Mouse (Mus musculus) liver, adult 2 months (tissue): ENCODE results near the gene Klf14. TPM values are rescaled to one million over a fixed set of nuclear protein-coding genes. Genes with fewer than 3 reads are reported as not detected.

Experiments used
- DNase-seq: peaks from one replicate; pipeline ENCODE4 v3.0.0-alpha.2; 2011; ENCODE audit warnings: low read depth, low spot score; ENCODE audit errors: extremely low read depth
- H3K27ac ChIP-seq: fragments of 200-500 bp; replicated peaks from 2 replicates; pipeline ENCODE4 v1.5.1; 2012; ENCODE audit warnings: low read depth, mild to moderate bottlenecking, control low read depth, inconsistent platforms, low read length; ENCODE audit not compliant: insufficient read depth
- H3K27me3 ChIP-seq: fragments of 200-500 bp; 2 replicates; pipeline ENCODE4 v1.6.1; 2012; ENCODE audit warnings: mild to moderate bottlenecking, moderate library complexity, low read length, inconsistent platforms; ENCODE audit not compliant: control insufficient read depth, insufficient read depth
- H3K36me3 ChIP-seq: fragments of 200-500 bp; 2 replicates; pipeline ENCODE4 v1.6.1; 2012; ENCODE audit warnings: low read length, inconsistent platforms; ENCODE audit not compliant: control insufficient read depth, insufficient read depth
- H3K4me1 ChIP-seq: fragments of 200-500 bp; 2 replicates; pipeline ENCODE4 v1.6.1; 2011; ENCODE audit warnings: low read length; ENCODE audit not compliant: control insufficient read depth, insufficient read depth
- H3K4me3 ChIP-seq: fragments of 200-500 bp; 2 replicates; pipeline ENCODE4 v1.5.1; 2011; ENCODE audit warnings: low read depth, mild to moderate bottlenecking, control low read depth, low read length, moderate library complexity; ENCODE audit not compliant: insufficient read depth
- H3K79me2 ChIP-seq: fragments of 200-500 bp; 2 replicates; pipeline ENCODE4 v1.6.1; 2012; ENCODE audit warnings: inconsistent platforms, mild to moderate bottlenecking, low read length, moderate library complexity; ENCODE audit not compliant: control insufficient read depth, insufficient read depth
- H3K9ac ChIP-seq: fragments of 200-500 bp; 2 replicates; pipeline ENCODE4 v1.6.1; 2012; ENCODE audit warnings: low read depth, mild to moderate bottlenecking, control low read depth, inconsistent platforms, low read length
- CTCF ChIP-seq: fragments of 200-500 bp; IDR thresholded peaks from 2 replicates; pipeline ENCODE4 v1.5.1; 2011; ENCODE audit warnings: low read depth, low read length, control low read depth
- POLR2A ChIP-seq: fragments of 200-500 bp; IDR thresholded peaks from 2 replicates; pipeline ENCODE4 v1.6.1; 2011; ENCODE audit warnings: low read length, control low read depth; ENCODE audit not compliant: insufficient read depth; ENCODE audit errors: extremely low read depth
- WGBS: fragments of 180-500 bp; shearing (Covaris S2); methylation state at CpG from one replicate; pipeline ENCODE4 v1.1.7; 2018; 5-methylcytosine and 5-hydroxymethylcytosine counted together
- polyA plus RNA-seq: library from polyadenylated mRNA; depleted of rRNA; stranded (reverse); fragments of >200 nt; gene quantifications from 2 replicates; pipeline ENCODE4 v1.2.3, GENCODE M21; 2012
- total RNA-seq: library from RNA; depleted of rRNA; stranded (reverse); fragments of >200 nt; gene quantifications from 2 replicates; pipeline ENCODE4 v1.2.3, GENCODE M21; 2014

The Klf14 gene
- total and polyA plus RNA-seq, 2 experiments: not detected

DNA sequence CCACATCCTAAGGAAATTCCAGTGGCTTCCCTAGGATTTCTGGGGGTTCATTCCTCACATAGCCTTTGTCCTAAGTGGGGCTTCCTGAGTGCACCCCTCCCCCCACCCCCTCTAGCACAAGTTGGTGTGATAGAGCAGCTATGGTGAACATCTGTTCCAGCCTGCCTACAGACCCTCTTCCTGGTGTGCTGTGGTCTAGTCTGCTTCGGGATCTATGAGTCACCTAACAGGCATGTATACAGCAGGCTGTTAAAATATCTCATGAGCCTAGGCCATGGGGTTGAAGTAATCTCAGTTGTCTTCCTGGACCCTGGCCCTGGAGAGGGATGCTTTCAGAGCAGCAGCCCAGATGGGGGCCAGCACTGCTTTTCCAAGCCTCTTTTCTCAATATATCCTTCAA is 19.7 kb upstream of the Klf14 start:
- TF ChIP-seq POLR2A (no peak), CTCF (no peak)
- no peaks in the 10 kb centered on the region for H3K36me3 ChIP-seq
- H3K9ac ChIP-seq: no peak overlapping the region
- no peak overlapping the region for H3K4me3 ChIP-seq
- H3K27ac ChIP-seq: no peak overlapping the region
- no peaks in the 10 kb centered on the region; the same call in 1 of the 2 replicates for H3K27me3 ChIP-seq
- no peak for DNase-seq
- WGBS: 56% methylated on average over 1 of the region's 1 CpGs
- no peaks in the 10 kb centered on the region for H3K79me2 ChIP-seq
- no peaks in the 10 kb centered on the region for H3K4me1 ChIP-seq

DNA sequence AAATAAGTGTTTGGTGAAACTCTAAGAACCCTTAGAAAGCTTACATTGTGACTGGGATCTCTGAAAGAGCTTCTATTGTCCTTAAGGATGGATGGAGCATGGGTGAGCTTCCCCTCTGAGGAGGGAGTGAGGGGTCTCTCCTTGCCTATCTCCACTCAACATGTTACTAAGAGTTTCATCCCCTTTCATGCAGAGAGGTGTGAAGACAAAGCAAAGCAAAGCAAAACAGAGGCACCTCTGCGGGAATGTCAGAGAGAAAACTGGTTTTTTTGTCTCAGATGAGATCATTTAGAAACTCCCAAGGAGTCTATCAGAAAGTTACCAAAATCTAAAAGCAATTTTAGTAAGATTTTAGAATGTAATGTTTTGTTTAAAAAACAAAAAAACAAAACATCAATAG is 13.2 kb upstream of the Klf14 start:
- 85% methylated on average over 1 of the region's 1 CpGs for WGBS
- Histone ChIP-seq H3K79me2 (no peaks in the 10 kb centered on the region), H3K9ac (no peak overlapping the region), H3K27me3 (peaks cover 5% of the 10 kb centered on the region; the same call in 1 of the 2 replicates), H3K36me3 (no peaks in the 10 kb centered on the region), H3K27ac (no peak overlapping the region), H3K4me3 (no peak overlapping the region), H3K4me1 (no peaks in the 10 kb centered on the region)
- DNase-seq: no peak
- no peak for TF ChIP-seq CTCF
- no peak for TF ChIP-seq POLR2A

DNA sequence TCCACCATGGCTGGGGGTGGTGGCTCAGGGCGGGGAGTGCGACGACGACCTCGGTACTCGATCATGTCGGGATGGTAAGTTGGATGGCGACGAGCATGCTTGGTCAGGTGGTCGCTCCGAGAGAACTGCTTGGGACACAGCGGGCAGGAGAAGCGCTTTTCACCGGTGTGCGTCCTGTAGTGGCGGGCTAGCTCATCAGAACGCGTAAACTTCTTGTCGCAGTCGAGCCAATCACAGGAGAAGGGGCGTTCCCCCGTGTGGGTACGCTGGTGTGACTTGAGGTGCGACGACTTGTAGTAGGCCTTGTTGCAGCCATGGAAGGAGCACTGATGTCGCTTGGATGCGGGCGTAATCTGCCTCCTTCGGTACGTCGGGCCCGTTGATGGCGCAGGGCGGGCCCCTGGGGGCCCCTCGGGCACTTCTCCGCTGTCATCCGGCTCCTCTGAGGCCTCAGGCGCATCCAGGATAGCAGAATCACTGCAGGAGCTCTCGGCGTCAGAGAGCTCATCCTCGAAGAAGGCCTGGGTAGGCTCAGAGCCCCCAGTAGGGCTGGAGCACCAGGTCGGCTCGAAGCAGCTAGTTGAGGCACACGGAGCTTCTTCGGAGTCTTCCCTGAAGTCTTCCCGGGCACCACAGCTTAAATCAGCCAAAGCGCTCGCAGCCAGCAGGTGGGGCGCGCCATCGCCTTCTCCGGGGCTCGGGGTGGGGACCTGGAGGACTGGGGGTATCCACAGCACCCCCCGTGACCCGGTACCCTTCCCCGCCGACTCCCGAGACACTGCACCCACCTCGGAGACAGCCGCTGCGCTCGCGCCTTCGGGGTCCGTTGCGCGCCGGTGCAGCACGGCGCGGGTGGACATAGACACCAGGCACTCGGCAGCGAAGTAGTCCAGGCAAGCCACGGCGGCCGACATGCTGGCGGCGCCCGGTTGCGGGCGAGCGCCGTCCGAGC is 818 bp downstream of the Klf14 start:
- Histone ChIP-seq H3K27me3 (peaks cover 27% of the 10 kb centered on the region), H3K9ac (no peak overlapping the region), H3K27ac (no peak overlapping the region), H3K4me1 (no peaks in the 10 kb centered on the region), H3K4me3 (no peak overlapping the region; the same call in 1 of the 2 replicates), H3K79me2 (no peaks in the 10 kb centered on the region), H3K36me3 (no peaks in the 10 kb centered on the region)
- DNase-seq: no peak
- TF ChIP-seq CTCF (no peak), POLR2A (no peak)
- 12% methylated on average over 84 of the region's 84 CpGs for WGBS

DNA sequence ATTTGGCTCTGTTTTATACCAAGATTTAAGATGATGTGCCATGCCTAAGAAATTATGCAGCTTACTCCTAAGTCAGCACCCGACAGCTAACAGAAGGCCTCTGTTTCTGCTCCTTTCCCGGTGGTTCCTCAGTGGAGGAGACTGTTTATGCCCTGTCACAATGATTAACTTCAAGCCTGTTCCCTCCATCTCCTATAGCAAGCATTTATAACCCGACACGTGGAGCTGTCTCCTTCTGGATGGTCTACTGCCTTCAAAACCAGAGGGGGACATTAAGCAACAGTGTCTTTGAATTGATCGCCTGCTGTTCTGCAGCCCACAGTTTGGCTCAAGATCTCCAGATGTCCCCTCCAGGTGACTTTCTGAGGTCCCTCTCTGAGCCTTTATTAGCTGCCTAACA is 19.6 kb downstream of the Klf14 start:
- WGBS: 78% methylated on average over 5 of the region's 5 CpGs
- H3K4me1 ChIP-seq: no peaks in the 10 kb centered on the region
- DNase-seq: no peak
- H3K36me3 ChIP-seq: no peaks in the 10 kb centered on the region
- TF ChIP-seq POLR2A: no peak
- TF ChIP-seq CTCF: no peak
- H3K27ac ChIP-seq: no peak overlapping the region
- H3K4me3 ChIP-seq: no peak overlapping the region
- no peak overlapping the region for H3K9ac ChIP-seq
- no peaks in the 10 kb centered on the region for H3K27me3 ChIP-seq
- H3K79me2 ChIP-seq: no peaks in the 10 kb centered on the region

DNA sequence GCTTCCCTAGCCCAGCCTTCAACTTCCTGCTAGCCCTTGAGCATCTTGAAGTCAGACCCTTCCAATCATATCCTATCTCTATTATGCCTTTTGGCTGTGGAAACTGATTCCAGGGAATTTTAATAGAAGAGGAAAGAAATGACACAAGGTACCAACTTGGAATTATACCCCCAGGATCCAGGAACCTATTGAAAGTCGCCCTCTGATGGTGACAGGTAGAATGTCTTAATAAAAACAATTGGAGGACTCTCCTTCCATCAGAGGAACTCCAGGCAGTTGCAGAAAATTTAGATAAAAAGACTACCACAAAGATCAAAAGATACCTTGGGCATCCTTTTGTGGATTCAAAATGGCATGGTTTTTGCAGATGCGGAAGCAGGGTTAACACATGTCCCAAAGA is 36.1 kb downstream of the Klf14 start:
- Histone ChIP-seq H3K4me3 (no peak overlapping the region), H3K36me3 (no peaks in the 10 kb centered on the region), H3K4me1 (peaks cover 2% of the 10 kb centered on the region; the same call in 1 of the 2 replicates), H3K27ac (no peak overlapping the region), H3K79me2 (no peaks in the 10 kb centered on the region), H3K9ac (no peak overlapping the region), H3K27me3 (no peaks in the 10 kb centered on the region)
- no peak for DNase-seq
- TF ChIP-seq POLR2A: no peak
- TF ChIP-seq CTCF: no peak
- WGBS: 52% methylated on average over 2 of the region's 2 CpGs

DNA sequence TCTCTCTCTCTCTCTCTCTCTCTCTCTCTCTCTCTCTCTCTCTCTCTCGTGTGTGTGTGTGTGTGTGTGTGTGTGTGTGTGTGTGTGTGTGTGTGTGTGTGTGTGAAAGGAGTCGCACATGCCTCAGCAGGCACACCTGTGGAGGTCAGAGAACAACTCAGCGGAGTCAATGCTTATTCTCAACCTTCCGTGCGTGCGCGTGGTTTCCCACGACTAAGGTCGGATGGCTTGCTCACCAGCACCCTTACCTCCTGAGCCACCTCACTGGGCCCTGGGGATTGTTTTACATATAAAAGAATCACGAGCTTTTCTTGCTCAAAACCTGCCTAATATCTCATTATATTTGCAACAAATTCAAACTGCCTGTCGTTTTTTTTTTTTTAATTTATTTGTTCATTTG is 37.1 kb downstream of the Klf14 start:
- no peak for DNase-seq
- WGBS: 75% methylated on average over 11 of the region's 11 CpGs

More for the DNA sequence above, 37.1 kb downstream of the Klf14 start:
- no peaks in the 10 kb centered on the region for H3K36me3 ChIP-seq
- no peak overlapping the region for H3K4me3 ChIP-seq
- TF ChIP-seq POLR2A (no peak), CTCF (no peak)
- H3K4me1 ChIP-seq: peaks cover 2% of the 10 kb centered on the region; the same call in 1 of the 2 replicates
- H3K27me3 ChIP-seq: no peaks in the 10 kb centered on the region
- H3K79me2 ChIP-seq: no peaks in the 10 kb centered on the region
- H3K9ac ChIP-seq: no peak overlapping the region
- no peak overlapping the region for H3K27ac ChIP-seq
